Mouse (Mus musculus) thymus, adult 2 months (tissue): ENCODE measurements around the gene Gnai2.

Source experiments
- CTCF ChIP-seq: fragments of 200-500 bp; IDR thresholded peaks from 2 replicates; pipeline ENCODE4 v1.5.1; 2012; ENCODE audit warnings: mild to moderate bottlenecking, control low read depth, low read length, moderate library complexity, borderline replicate concordance; ENCODE audit not compliant: control insufficient read depth, poor library complexity, insufficient read depth; ENCODE audit errors: extremely low read depth
- POLR2A ChIP-seq: fragments of 200-500 bp; IDR thresholded peaks from 2 replicates; pipeline ENCODE4 v1.6.1; 2012; ENCODE audit warnings: mild to moderate bottlenecking, low read length, control low read depth, moderate library complexity; ENCODE audit not compliant: control insufficient read depth, poor library complexity, insufficient read depth; ENCODE audit errors: extremely low read depth

DNA sequence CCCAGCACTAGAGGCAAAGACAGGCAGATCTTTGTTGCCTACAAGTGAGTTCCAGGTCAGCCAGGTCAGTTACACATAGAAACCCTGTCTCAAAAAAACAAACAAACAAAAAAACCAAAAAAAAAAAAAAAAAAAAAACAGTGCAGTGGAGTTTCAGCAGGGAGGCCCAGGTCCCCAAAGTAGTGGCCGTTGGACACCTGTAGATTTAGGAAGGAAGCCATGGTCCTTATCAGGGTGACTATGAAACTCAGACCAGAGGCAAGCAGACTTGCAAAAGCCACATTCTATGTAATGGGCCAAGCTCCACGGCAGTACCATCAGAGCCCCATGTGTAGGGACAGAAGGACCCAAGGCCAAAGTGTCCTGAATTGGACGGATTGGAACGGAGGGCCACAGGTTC lies 53.6 kb downstream of the Gnai2 start:
- TF ChIP-seq CTCF (no peak), POLR2A (no peak)
